Comparison of ENCODE assay signal across 8 mouse cellular contexts in genomic region chr13:109228967-109229617, GRCm38 (mm10).
DNase-seq lines count a peak whose midpoint lies in the region; ATAC-seq and TF ChIP-seq lines count a peak whose summit lies in the region.

No protein-coding gene starts in this region.

- peak overlapping the region; percentile 75 for H3K4me2 ChIP-seq in liver, postnatal 0 days (ENCODE audit: low read depth, low read length)
- H3K4me2 ChIP-seq in neural tube, embryonic 15.5 days = peak overlapping the region; percentile 39

- TF ChIP-seq CTCF in MEL (IDR thresholded peaks at IDR 0.05 in 2 of 3, conservative IDR thresholded peaks at IDR 0.05 in 1 of 3; ENCODE audit: control insufficient read depth in 1 of 3, insufficient read depth in 1 of 3, low read depth in 2 of 3, low read length in 3 of 3, poor library complexity in 1 of 3, severe bottlenecking in 1 of 3) = peak in 2 of 3 experiments; percentile 57 to 88; a peak in 4 of 6 replicates
- peak; percentile 80 for TF ChIP-seq CTCF in liver, postnatal 0 days (IDR thresholded peaks at IDR 0.05; ENCODE audit: low read depth)

- TF ChIP-seq RAD21 in MEL (IDR thresholded peaks at IDR 0.05; ENCODE audit: low read depth, low read length) = peak; percentile 93

- TF ChIP-seq EP300 in MEL (IDR thresholded peaks at IDR 0.05; ENCODE audit: low read depth in 1 of 2, low read length in 2 of 2) = no peak
- TF ChIP-seq EP300 in liver, postnatal 0 days (IDR thresholded peaks at IDR 0.05; ENCODE audit: low read depth) = no peak

- no peak overlapping the region for H3K27ac ChIP-seq in MEL (ENCODE audit: control insufficient read depth, low read depth, low read length)
- H3K27ac ChIP-seq in embryonic facial prominence, embryonic 10.5 days (replicated peaks) = no peak overlapping the region
- no peak overlapping the region for H3K27ac ChIP-seq in liver, postnatal 0 days (ENCODE audit: low read depth)
- no peak overlapping the region for H3K27ac ChIP-seq in neural tube, embryonic 15.5 days (replicated peaks)

- peak; percentile 50 to 71 for ATAC-seq in hematopoietic stem cell, adult 5-6 weeks (replicated peaks in 1 of 2; ENCODE audit: insufficient read depth in 1 of 2, low FRiP score in 2 of 2, low TSS enrichment in 1 of 2, low read depth in 1 of 2, poor library complexity in 2 of 2, severe bottlenecking in 2 of 2)
- peak; percentile 40; the same call in 1 of the 2 replicates for ATAC-seq in liver, postnatal 0 days
- ATAC-seq in neural tube, embryonic 15.5 days (ENCODE audit: low FRiP score) = peak; percentile 72; the same call in 1 of the 2 replicates

- no peak overlapping the region for H3K4me3 ChIP-seq in MEL (ENCODE audit: control insufficient read depth in 1 of 2, insufficient read depth in 1 of 2, low read depth in 2 of 2, low read length in 2 of 2)
- peak overlapping the region; percentile 21; the same call in 1 of the 2 replicates for H3K4me3 ChIP-seq in embryonic facial prominence, embryonic 10.5 days
- peak overlapping the region; percentile 44 for H3K4me3 ChIP-seq in liver, postnatal 0 days (ENCODE audit: low read depth, low read length)
- no peak overlapping the region for H3K4me3 ChIP-seq in neural tube, embryonic 15.5 days (replicated peaks)

- TF ChIP-seq POLR2A in MEL (IDR thresholded peaks at IDR 0.05; ENCODE audit: control insufficient read depth in 1 of 2, insufficient read depth in 1 of 2, low read depth in 1 of 2, low read length in 2 of 2, poor library complexity in 1 of 2) = no peak

- no peak overlapping the region for H3K9ac ChIP-seq in MEL (ENCODE audit: control insufficient read depth, low read depth, low read length, poor library complexity, severe bottlenecking)
- peak overlapping the region; percentile 34; the same call in 1 of the 2 replicates for H3K9ac ChIP-seq in liver, postnatal 0 days (replicated peaks)
- H3K9ac ChIP-seq in neural tube, embryonic 15.5 days (replicated peaks) = no peak overlapping the region

- peaks cover 0 to 8% of the 10 kb centered on the region in 2 experiments; a peak in 2 of 4 replicates for H3K4me1 ChIP-seq in MEL (ENCODE audit: control insufficient read depth in 1 of 2, insufficient read depth in 2 of 2, low read length in 2 of 2)
- H3K4me1 ChIP-seq in embryonic facial prominence, embryonic 10.5 days = peaks cover 39% of the 10 kb centered on the region
- peaks cover 19% of the 10 kb centered on the region for H3K4me1 ChIP-seq in liver, postnatal 0 days (ENCODE audit: insufficient read depth)
- peaks cover 16% of the 10 kb centered on the region; the same call in 1 of the 2 replicates for H3K4me1 ChIP-seq in neural tube, embryonic 15.5 days

- no peaks in the 10 kb centered on the region for H3K79me2 ChIP-seq in MEL (ENCODE audit: control insufficient read depth, insufficient read depth, low read length, poor library complexity)

- H3K27me3 ChIP-seq in MEL (ENCODE audit: control insufficient read depth in 1 of 2, insufficient read depth in 2 of 2, low read length in 2 of 2) = no peaks in the 10 kb centered on the region
- H3K27me3 ChIP-seq in embryonic facial prominence, embryonic 10.5 days (replicated peaks; ENCODE audit: low read depth, poor library complexity, severe bottlenecking) = no peaks in the 10 kb centered on the region
- no peaks in the 10 kb centered on the region for H3K27me3 ChIP-seq in liver, postnatal 0 days (ENCODE audit: insufficient read depth, low read length)
- H3K27me3 ChIP-seq in neural tube, embryonic 15.5 days (replicated peaks) = no peaks in the 10 kb centered on the region

- WGBS in embryonic facial prominence, embryonic 10.5 days = 28% methylated on average over 8 of the region's 8 CpGs
- WGBS in liver, postnatal 0 days (ENCODE audit: insufficient replicate concordance) = 20% methylated on average over 8 of the region's 8 CpGs
- 29% methylated on average over 8 of the region's 8 CpGs for WGBS in neural tube, embryonic 15.5 days

- intact Hi-C loops in heart, postnatal 25 days (cut with DNase I) = loop anchor here (1.0 to 5.0 kb wide), 4 partner anchors 114 to 508 kb away; no protein-coding TSS in a partner anchor

- no peaks in the 10 kb centered on the region for H3K9me3 ChIP-seq in MEL (replicated peaks; ENCODE audit: insufficient read depth, low read length)
- H3K9me3 ChIP-seq in embryonic facial prominence, embryonic 10.5 days = no peaks in the 10 kb centered on the region
- H3K9me3 ChIP-seq in liver, postnatal 0 days (ENCODE audit: low read length) = no peaks in the 10 kb centered on the region
- H3K9me3 ChIP-seq in neural tube, embryonic 15.5 days (replicated peaks) = no peaks in the 10 kb centered on the region

- no peaks in the 10 kb centered on the region; a peak in 1 of 4 replicates for H3K36me3 ChIP-seq in MEL (ENCODE audit: control insufficient read depth in 1 of 2, insufficient read depth in 2 of 2, low read length in 2 of 2)
- no peaks in the 10 kb centered on the region for H3K36me3 ChIP-seq in embryonic facial prominence, embryonic 10.5 days (replicated peaks)
- no peaks in the 10 kb centered on the region for H3K36me3 ChIP-seq in liver, postnatal 0 days (replicated peaks; ENCODE audit: insufficient read depth, low read length)
- no peaks in the 10 kb centered on the region for H3K36me3 ChIP-seq in neural tube, embryonic 15.5 days

- DNase-seq in heart, adult 11 months = peak; percentile 55
- DNase-seq in heart, postnatal 25 days (ENCODE audit: low spot score) = no peak
- peak; percentile 51 for DNase-seq in MEL (ENCODE audit: low read depth, low spot score)
- no peak for DNase-seq in embryonic facial prominence, embryonic 10.5 days (ENCODE audit: low spot score)
- DNase-seq in liver, postnatal 0 days = peak; percentile 17
- DNase-seq in right cerebral cortex, postnatal 36 days (ENCODE audit: low spot score in 2 of 2) = no peak

TF ChIP-seq in MEL, 35 proteins besides CTCF, POLR2A, EP300 and RAD21:
- TF ChIP-seq CHD1 (IDR thresholded peaks at IDR 0.05; ENCODE audit: low read depth, low read length) (no peak), RCOR1 (IDR thresholded peaks at IDR 0.05; ENCODE audit: low read depth, low read length) (no peak), SIN3A (IDR thresholded peaks at IDR 0.05; ENCODE audit: low read length) (no peak), ZC3H11A (IDR thresholded peaks at IDR 0.05; ENCODE audit: low read depth, low read length) (peak; percentile 71), USF1 (IDR thresholded peaks at IDR 0.05; ENCODE audit: low read depth, low read length) (no peak), TCF12 (IDR thresholded peaks at IDR 0.05; ENCODE audit: low read depth, low read length) (no peak), MYB (IDR thresholded peaks at IDR 0.05; ENCODE audit: low read depth, low read length) (no peak), SMC3 (IDR thresholded peaks at IDR 0.05; ENCODE audit: low read depth, low read length) (peak; percentile 83), POLR2AphosphoS5 (IDR thresholded peaks at IDR 0.05; ENCODE audit: borderline replicate concordance, low read depth, low read length) (no peak)

Comparison
In these comparisons a context has a peak if more than half of its experiments do, and no peak if none do; other contexts are left out.
1. DNase-seq: peak in heart, adult 11 months (single experiment), MEL (single experiment) and liver, postnatal 0 days (single experiment); none in heart, postnatal 25 days (single experiment), embryonic facial prominence, embryonic 10.5 days (single experiment) and right cerebral cortex, postnatal 36 days (0 of 2).
2. H3K4me3 ChIP-seq: peak in embryonic facial prominence, embryonic 10.5 days (single experiment) and liver, postnatal 0 days (single experiment); none in MEL (0 of 2) and neural tube, embryonic 15.5 days (single experiment).
3. Peak in every context shown above with its lines, with median percentiles within 50 percentile points of each other: ATAC-seq.